Mouse (Mus musculus): ENCODE measurements around the gene Rtbdn.

Gene Rtbdn

DNA sequence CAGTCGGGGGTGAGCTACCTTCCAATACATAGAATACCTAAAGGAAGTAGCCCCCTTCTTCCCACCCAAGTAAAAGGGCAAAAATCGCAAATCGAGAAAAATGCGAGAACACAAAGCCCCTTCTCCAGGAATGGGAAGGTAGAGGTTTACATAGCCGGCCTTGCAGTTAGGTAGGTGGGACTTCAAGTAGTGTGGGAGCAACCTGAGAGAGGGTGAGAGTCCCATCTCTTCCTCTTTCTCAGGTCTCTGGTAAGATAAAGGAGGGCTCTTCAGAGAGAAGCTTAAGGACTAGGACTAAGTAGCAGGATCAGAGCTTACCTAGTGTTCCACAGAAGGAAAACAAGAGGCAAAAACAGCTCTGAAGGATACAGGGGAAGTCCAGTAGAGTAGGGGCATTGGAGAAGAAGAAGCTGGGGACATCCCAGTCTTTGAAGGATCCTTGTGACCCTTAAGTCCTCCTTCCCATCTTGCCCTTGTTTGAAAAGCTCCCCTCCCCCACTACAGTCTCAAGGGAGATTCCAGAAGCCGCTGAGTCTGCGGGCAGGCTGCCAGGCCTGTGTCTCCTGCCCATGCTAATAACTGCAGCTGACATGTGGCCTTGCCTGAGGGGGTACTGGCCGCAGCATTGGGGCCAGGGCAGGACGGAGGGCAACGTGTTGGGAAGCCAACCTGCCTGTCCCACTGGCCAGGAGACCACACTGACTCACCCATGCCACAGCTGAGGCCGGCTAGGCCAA is 34.0 kb downstream of the Rtbdn start:
- peak; percentile 43 for DNase-seq

DNA sequence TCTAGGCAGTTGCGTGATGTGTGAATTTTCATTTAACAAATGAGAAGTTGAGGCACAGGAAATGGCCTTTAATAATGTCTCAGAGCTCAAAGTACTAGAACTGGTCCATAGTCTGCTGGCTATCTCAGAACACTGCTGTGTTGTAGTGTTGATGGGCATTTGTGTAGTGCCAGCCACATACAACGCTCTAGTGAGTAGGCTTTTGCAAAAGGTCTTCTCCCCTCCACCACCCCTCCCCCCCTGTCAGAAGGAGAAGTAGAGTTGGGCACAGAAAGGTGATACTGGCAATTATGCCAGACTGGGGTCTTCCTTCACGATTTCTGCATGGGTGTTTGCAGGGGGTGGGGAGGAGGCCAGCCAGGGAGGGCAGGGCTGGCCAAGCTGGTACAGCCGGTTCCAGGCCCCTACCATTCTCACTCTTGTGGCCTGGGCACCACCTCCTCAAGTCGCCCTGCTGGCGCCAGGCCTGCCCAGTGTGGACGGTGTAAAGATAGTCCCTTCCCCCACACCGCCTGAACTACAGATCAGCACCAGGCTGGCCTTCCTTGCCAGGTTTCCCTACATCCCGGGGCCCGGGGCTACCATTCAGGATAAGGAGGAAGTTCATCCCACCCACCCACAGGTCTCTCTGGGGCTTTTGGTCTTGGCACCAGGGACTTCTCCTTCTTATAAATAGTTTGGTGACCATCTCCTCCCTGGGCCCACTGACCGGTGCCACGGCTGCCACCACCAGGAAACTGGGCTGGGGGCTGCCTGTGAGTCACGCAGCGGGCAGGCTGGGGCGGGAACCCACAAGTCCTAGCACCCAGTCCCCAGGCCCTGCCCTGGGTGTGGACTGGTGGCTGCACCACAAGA is 35.1 kb downstream of the Rtbdn start:
- DNase-seq = peak; percentile 19

- no peak for DNase-seq
Observed at GRCm38 (mm10) chr8:84982499-84983011, 35.8 kb downstream of the Rtbdn start.

DNA sequence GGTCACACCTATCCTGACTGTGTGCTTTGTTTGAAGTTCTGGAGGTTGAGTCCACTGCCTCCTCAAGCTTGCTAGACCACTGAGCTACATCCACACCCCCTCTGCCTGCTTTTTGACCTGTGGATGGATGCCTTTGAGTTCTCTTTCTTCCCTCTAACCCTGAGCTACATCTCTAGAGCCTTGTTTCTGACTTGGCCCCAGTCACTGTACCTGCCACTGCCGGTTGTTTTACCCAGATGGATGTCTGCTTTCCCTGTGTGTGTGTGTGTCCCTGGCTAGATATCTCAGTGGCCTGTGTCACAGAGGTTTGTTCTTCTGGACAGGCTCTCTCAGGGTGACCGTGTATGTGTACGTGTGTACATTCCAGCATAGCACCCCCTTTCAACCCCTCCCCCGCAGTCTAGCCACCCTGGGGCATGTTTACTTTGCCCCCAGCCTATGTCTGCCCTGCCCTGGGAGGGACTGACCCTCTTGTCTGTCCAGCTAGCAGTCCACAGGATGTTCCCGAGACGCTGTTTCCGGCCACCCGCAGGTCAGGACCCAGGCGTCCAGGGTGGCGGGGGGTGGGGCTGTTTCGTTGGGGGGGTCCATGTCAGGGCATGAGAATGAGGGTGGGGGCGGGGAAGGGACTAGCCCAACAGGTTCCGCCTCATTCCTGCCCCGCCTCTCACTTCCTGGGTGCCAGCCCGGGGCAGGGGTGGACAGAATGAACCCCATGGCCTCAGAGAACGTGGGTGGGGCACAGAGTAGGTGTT is 37.7 kb downstream of the Rtbdn start:
- peak; percentile 31 for DNase-seq

GRCm38 (mm10) chr8:84985049-84985683 is 38.4 kb downstream of the Rtbdn start:
- DNase-seq = peak; percentile 61

DNA sequence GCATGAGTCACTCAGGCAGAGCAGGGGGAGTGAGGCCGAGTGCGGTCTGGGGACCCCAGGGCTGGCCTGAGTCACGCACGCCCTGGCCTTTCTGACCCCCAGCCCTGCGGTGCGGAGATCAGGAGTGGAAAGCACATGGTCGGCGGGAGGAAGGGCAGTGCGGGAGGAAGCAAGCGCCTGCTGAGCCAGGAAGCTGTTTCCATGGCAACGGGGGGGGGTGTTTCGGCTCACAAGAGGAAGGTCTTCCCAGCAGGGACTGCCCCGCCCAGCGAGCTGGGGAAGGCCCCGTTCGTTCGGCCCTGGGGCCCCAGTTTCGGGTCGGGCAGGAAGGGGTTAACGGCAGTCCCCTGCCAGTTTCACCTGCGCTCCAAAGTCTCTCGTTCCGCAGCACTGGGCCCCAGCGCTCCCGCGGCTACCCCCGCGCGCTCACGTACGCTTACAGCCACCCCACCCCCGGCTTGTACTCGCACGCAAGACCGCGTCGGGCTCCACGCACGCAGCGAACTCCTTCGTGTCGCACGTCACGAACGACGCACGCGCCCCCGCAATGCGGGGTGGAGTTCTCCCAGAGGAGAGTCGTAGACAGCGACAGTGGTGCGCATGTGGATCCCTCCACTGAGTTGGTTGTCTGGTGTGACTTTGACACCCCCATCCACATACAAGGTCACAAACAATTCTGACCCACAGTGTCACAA is 39.0 kb downstream of the Rtbdn start:
- peak; percentile 92 for DNase-seq

DNA sequence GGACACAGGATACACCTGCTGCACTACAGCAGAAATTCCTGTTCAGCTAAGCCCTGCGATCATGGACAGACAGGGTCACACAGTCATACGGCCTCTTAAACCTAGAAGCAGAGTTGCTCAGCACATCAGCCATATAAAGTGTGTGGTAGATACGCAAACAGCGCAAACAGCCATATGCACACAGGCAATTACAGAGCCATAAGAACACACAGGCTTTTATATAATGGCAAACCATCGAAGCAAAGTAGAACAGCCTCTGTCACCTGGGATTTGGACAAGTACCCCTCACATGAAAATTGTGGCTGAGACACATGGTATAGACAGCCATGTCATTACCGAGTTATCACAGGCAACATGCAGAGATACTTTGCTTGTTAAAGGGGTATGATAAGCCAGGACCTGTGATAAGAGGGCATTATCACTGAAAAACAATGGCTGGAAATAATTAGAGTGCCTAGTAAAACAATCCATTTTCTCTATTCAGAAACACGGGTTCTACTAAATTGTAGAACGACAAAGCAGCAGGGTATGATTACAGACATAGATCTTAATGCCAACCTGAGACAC is 39.7 kb downstream of the Rtbdn start:
- no peak for DNase-seq

DNA sequence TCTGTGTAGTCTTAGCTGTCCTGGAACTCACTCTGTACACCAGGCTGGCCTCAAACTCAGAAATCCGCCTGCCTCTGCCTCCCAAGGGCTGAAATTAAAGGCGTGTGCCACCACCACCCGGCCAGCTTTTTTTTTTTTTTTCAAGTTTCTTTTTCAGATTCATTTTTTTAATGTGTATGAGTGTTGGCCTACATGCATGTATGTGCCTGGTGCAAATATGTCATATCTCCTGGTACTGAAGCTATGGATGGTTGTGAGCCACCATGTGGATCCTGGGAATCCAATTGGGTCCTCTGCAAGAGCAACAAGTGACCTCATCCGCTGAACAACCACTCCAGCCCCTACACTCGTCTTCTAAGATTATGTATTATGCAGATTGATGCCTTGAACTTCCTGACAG is 40.6 kb downstream of the Rtbdn start:
- no peak for DNase-seq

DNA sequence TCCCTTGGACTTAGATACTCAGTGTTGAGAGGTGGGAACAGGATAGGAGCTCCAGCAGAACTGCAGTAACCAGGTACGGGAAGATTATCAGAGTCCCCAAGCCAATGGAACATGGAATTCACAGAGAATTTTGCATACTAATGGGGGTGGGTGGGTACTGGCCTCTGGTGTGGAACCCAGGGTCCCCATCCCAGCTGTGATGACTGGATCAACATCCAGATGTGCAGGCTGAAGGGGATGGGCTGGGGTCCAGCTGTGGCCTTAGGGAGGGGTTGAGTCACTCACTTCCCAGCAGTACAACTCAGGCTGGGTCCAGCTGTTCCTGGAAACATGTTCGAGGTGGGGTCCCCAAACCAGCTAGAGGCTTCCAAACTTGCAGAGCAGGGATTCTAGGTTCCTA is 41.1 kb downstream of the Rtbdn start:
- DNase-seq = no peak

DNA sequence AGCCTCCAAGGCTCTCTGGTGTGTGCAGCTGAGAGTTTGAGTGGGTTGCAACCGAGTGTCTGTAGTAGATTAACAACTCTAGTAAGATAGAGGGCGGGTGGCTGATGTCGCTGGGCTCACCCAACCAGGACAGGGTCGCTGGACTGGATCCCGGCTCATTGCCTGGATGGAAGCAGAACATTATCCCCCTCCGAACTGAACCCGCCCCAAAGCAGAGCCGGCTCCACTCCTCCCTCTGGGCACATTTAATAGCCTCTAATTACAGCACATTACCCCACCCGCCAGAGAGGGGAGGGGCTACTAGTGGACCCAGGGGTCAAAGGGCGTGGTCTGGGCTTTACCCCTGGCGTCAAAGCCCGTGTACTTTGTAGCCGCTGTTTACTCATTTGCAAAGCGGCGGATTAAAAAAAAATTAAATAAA is 42.5 kb downstream of the Rtbdn start:
- DNase-seq = peak; percentile 47

GRCm38 (mm10) chr8:84989810-84990209 is 43.0 kb downstream of the Rtbdn start:
- peak; percentile 94 for DNase-seq

DNA sequence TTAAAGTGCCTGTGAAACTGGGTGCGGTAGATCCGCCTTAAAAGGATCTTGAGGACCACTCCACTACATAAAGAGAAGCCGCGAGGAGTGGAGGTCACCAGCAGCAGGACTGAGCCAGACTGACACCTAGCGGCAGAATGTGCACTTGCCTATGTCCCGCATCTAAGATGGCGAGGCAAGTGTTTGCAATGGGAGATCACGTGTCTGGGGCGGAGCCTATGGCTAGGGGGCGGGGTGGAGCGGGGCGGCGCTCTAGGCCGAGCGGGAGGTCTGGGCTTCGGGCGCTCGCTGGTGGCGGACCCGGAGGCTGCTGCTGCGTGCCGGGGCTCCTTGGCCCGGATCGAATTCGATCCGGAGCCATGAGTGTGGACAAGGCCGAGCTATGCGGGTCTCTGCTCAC is 43.6 kb downstream of the Rtbdn start, which contains the start of gene Hook2:
TSS of gene Hook2 (plus strand) at position 255 of the 400 bp plus-strand sequence.
- peak; percentile 98 for DNase-seq

DNA sequence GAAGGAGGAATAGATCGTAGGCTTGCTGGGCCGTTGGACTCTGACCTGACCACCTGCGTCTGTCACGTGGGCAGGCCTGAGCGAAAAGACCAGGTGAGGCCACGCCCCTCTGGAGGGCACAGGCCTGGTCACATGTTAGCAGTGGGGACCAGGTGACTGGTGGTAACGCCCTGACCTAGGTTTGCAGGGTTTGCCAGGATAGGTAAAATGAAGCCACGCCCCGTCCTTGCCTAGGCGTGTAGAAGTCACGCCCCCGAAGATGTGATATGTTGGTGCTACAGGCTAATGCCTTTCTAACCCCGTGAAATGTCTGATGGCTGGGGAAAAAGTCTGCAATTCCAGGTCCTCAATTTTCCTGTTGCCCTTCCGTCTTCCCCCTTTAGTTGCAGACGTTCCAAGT is 44.0 kb downstream of the Rtbdn start:
- peak; percentile 70 for DNase-seq

- DNase-seq = no peak
Observed at GRCm38 (mm10) chr8:84994375-84994774, 47.6 kb downstream of the Rtbdn start.

- DNase-seq = peak; percentile 50
Observed at GRCm38 (mm10) chr8:84995680-84996079, 48.9 kb downstream of the Rtbdn start.

DNA sequence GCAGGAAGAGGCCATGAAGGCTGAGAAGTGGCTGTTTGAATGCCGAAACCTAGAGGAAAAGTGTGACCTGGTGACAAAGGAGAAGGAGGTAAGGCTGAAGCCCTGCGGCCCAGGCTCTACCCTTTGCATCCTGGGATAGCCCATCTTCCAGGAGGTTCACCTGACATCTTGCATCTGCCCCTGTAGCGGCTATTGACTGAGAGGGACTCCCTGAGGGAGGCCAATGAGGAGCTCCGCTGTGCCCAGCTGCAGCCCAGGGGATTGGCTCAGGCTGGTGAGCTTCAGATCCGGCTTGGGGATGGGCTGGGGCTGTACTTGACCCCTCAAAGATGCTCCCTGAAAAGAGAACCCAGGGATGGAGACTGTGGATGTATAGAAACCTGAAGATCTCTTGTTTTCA is 50.2 kb downstream of the Rtbdn start:
- no peak for DNase-seq

DNA sequence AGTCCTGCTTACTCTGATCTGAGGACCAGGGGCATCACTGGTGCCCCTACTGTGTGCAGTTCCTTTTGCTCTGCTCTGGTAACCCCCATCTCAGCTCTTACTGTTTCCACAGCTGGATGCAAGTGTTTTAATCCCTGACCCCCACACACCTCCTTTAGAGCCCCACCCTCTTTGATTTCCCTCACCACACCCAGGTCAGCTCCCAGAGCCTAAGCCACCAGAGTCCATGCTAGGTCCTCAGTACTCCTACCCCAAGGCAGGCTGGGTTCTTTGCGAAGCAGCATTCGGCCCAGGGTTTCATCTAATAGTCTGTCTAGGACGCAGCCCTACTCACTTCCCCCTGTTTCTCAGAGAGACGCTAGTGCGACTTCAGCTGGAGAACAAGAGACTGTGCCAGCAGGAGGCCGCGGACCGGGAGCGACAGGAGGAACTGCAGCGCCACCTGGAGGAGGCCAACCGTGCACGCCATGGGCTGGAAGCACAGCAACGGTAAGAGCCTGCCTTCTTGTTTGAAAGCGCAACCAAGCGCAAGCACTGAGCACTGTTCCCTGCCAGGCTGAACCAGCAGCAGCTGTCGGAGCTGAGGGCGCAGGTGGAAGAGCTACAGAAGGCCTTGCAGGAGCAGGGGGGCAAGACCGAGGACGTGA is 51.0 kb downstream of the Rtbdn start:
- peak; percentile 99 for DNase-seq

All from thymus, postnatal 4 days (tissue).